ENCODE assay signal across 8 mouse cellular contexts in the genomic region with DNA sequence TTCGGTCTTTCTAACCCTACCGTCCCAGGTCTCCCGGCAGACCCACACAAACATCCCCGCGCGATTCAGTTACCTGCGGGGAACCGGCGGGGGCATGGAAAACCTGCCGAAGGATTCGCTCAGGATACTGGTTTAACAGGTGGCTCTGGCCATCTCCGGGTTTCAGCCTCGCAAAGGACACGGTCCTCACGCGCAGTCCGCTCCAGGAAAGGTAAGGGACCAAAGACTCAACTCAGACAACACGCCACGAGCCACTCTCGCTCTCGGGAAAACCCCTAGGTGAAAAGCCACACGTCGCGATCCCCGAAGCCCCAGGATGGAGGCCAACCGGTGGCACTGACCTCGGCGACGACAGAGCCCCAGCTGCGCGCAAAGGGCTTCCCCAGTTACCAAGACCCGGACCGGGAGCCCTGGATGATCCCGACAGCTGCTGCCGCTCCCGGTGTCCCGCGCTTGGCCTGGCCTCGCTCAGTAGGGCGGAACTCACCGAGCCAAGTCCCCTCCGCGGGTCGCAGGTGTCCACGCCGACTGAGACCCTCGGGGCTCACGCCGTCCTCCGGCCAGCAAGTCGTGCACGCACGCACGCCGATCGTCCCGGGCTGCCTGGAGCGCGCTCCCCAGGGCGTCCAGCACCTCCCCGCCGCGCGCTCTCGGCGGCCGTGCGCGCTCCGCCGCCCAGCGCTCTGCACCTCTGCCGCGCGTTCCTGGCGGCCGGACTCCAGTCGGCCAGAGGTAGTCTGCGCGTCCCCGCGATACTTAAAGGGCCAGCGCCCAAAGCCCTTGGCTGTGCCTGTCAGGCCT. TPM values are rescaled to one million over a fixed set of nuclear protein-coding genes. Genes with fewer than 3 reads are reported as not detected.
DNase-seq lines count a peak whose midpoint lies in the region; ATAC-seq lines count a peak whose summit lies in the region.

Gene Proser2, minus strand, starts transcription at position 657 of the 801 bp plus-strand sequence.

- H3K4me2 ChIP-seq in embryonic facial prominence, embryonic 15.5 days (replicated peaks) = peak within 1 kb of the TSS; percentile 88
- peak within 1 kb of the TSS; percentile 92 for H3K4me2 ChIP-seq in heart, embryonic 12.5 days
- peak within 1 kb of the TSS; percentile 88 for H3K4me2 ChIP-seq in kidney, embryonic 14.5 days (replicated peaks; ENCODE audit: low read depth, low read length)
- H3K4me2 ChIP-seq in limb, embryonic 15.5 days = peak within 1 kb of the TSS; percentile 86
- peak within 1 kb of the TSS; percentile 99 for H3K4me2 ChIP-seq in midbrain, embryonic 15.5 days

- DNase-seq in left cerebral cortex, adult 18-20 months (ENCODE audit: low spot score in 2 of 2) = peak; percentile 51 to 64
- no peak for DNase-seq in left cerebral cortex, adult 11 months (ENCODE audit: low spot score)
- DNase-seq in splenic B cell, adult 2 months (ENCODE audit: low read depth, low spot score) = peak; percentile 4

- 0 out of 2 replicates have a peak within 1 kb of the TSS, but pooled peaks have one; percentile 51 for H3K27ac ChIP-seq in embryonic facial prominence, embryonic 15.5 days (replicated peaks)
- 0 out of 2 replicates have a peak within 1 kb of the TSS, but pooled peaks have one; percentile 28 for H3K27ac ChIP-seq in heart, embryonic 12.5 days (ENCODE audit: poor library complexity, severe bottlenecking)
- no peak within 1 kb of the TSS for H3K27ac ChIP-seq in kidney, embryonic 14.5 days (ENCODE audit: low read depth, low read length)
- peak within 1 kb of the TSS; percentile 33 for H3K27ac ChIP-seq in limb, embryonic 15.5 days
- H3K27ac ChIP-seq in midbrain, embryonic 15.5 days = no peak within 1 kb of the TSS

- H3K9ac ChIP-seq in embryonic facial prominence, embryonic 15.5 days = peak within 1 kb of the TSS; percentile 59
- H3K9ac ChIP-seq in heart, embryonic 12.5 days = peak within 1 kb of the TSS; percentile 83
- H3K9ac ChIP-seq in kidney, embryonic 14.5 days (ENCODE audit: low read depth, low read length) = peak within 1 kb of the TSS; percentile 62
- H3K9ac ChIP-seq in limb, embryonic 15.5 days = peak within 1 kb of the TSS; percentile 65
- peak within 1 kb of the TSS; percentile 67 for H3K9ac ChIP-seq in midbrain, embryonic 15.5 days

- peak within 1 kb of the TSS; percentile 71 for H3K4me3 ChIP-seq in embryonic facial prominence, embryonic 15.5 days (replicated peaks)
- H3K4me3 ChIP-seq in heart, embryonic 12.5 days = peak within 1 kb of the TSS; percentile 88
- H3K4me3 ChIP-seq in kidney, embryonic 14.5 days (ENCODE audit: low read length) = peak within 1 kb of the TSS; percentile 74
- peak within 1 kb of the TSS; percentile 75 for H3K4me3 ChIP-seq in limb, embryonic 15.5 days
- H3K4me3 ChIP-seq in midbrain, embryonic 15.5 days = peak within 1 kb of the TSS; percentile 90

- under 1% methylated on average over 83 of the region's 83 CpGs for WGBS in embryonic facial prominence, embryonic 15.5 days
- under 1% methylated on average over 83 of the region's 83 CpGs for WGBS in heart, embryonic 12.5 days
- under 1% methylated on average over 83 of the region's 83 CpGs for WGBS in kidney, embryonic 14.5 days
- under 1% methylated on average over 83 of the region's 83 CpGs for WGBS in limb, embryonic 15.5 days
- WGBS in midbrain, embryonic 15.5 days = under 1% methylated on average over 83 of the region's 83 CpGs

- H3K9me3 ChIP-seq in embryonic facial prominence, embryonic 15.5 days (replicated peaks) = no peaks in the 10 kb centered on the region
- no peaks in the 10 kb centered on the region for H3K9me3 ChIP-seq in heart, embryonic 12.5 days (replicated peaks)
- H3K9me3 ChIP-seq in kidney, embryonic 14.5 days (ENCODE audit: control insufficient read depth, low read length) = no peaks in the 10 kb centered on the region; the same call in 1 of the 2 replicates
- H3K9me3 ChIP-seq in limb, embryonic 15.5 days = no peaks in the 10 kb centered on the region
- no peaks in the 10 kb centered on the region for H3K9me3 ChIP-seq in midbrain, embryonic 15.5 days

- peaks cover 2% of the 10 kb centered on the region; the same call in 1 of the 2 replicates for H3K4me1 ChIP-seq in embryonic facial prominence, embryonic 15.5 days
- H3K4me1 ChIP-seq in heart, embryonic 12.5 days (replicated peaks) = peaks cover 17% of the 10 kb centered on the region
- H3K4me1 ChIP-seq in kidney, embryonic 14.5 days (ENCODE audit: control insufficient read depth, insufficient read depth, low read length) = no peaks in the 10 kb centered on the region; the same call in 1 of the 2 replicates
- H3K4me1 ChIP-seq in limb, embryonic 15.5 days = 0 out of 2 replicates have a peak, but pooled peaks cover 5% of the 10 kb centered on the region
- H3K4me1 ChIP-seq in midbrain, embryonic 15.5 days = peaks cover 8% of the 10 kb centered on the region; the same call in 1 of the 2 replicates

- H3K27me3 ChIP-seq in embryonic facial prominence, embryonic 15.5 days = peaks cover 8% of the 10 kb centered on the region; the same call in 1 of the 2 replicates
- H3K27me3 ChIP-seq in heart, embryonic 12.5 days (replicated peaks) = no peaks in the 10 kb centered on the region
- H3K27me3 ChIP-seq in kidney, embryonic 14.5 days (ENCODE audit: control insufficient read depth, insufficient read depth, low read length) = peaks cover 16% of the 10 kb centered on the region
- peaks cover 13% of the 10 kb centered on the region for H3K27me3 ChIP-seq in limb, embryonic 15.5 days
- H3K27me3 ChIP-seq in midbrain, embryonic 15.5 days (replicated peaks) = peaks cover 16% of the 10 kb centered on the region
- no peaks in the 10 kb centered on the region for H3K27me3 ChIP-seq in splenic B cell, adult 2 months (ENCODE audit: control insufficient read depth, insufficient read depth, low read length, poor library complexity, severe bottlenecking)

- ATAC-seq in embryonic facial prominence, embryonic 15.5 days (ENCODE audit: insufficient number of reproducible peaks, low FRiP score, low TSS enrichment, low read depth) = peak; percentile 91
- peak; percentile 93 for ATAC-seq in heart, embryonic 12.5 days (ENCODE audit: insufficient number of reproducible peaks, low FRiP score)
- peak; percentile 94 for ATAC-seq in kidney, embryonic 14.5 days (ENCODE audit: low FRiP score, low TSS enrichment)
- ATAC-seq in limb, embryonic 15.5 days (ENCODE audit: insufficient number of reproducible peaks, low FRiP score, low TSS enrichment, low read depth) = peak; percentile 81; the same call in 1 of the 2 replicates
- ATAC-seq in midbrain, embryonic 15.5 days (replicated peaks) = peak; percentile 96

- H3K36me3 ChIP-seq in embryonic facial prominence, embryonic 15.5 days = no peaks in the 10 kb centered on the region
- H3K36me3 ChIP-seq in heart, embryonic 12.5 days = no peaks in the 10 kb centered on the region
- no peaks in the 10 kb centered on the region for H3K36me3 ChIP-seq in kidney, embryonic 14.5 days (ENCODE audit: control insufficient read depth, insufficient read depth, low read length)
- H3K36me3 ChIP-seq in limb, embryonic 15.5 days = no peaks in the 10 kb centered on the region
- H3K36me3 ChIP-seq in midbrain, embryonic 15.5 days (replicated peaks) = no peaks in the 10 kb centered on the region
- H3K36me3 ChIP-seq in splenic B cell, adult 2 months (ENCODE audit: control insufficient read depth, insufficient read depth, low read length, poor library complexity, severe bottlenecking) = no peaks in the 10 kb centered on the region

RNA-seq across cellular contexts. Expression of gene Proser2, which starts in this region (rescaled TPM):
- total RNA-seq in left cerebral cortex, adult 18-20 months (2021) = 1 to 10 TPM; 2.4 to 3.3 TPM
- 19.6 and 23.1 TPM in 2 replicates for polyA plus RNA-seq in embryonic facial prominence, embryonic 15.5 days (2015; fragmentation: Nextera tagmentation; extraction: Ambion mirVana)
- polyA plus RNA-seq in heart, embryonic 12.5 days (2016; fragmentation: Nextera tagmentation; extraction: Ambion mirVana) = 13.4 and 13.6 TPM in 2 replicates
- polyA plus RNA-seq in kidney, embryonic 14.5 days (2014; fragmentation: Nextera tagmentation; extraction: Ambion mirVana) = 10.5 and 11.3 TPM in 2 replicates
- 17.5 and 18.5 TPM in 2 replicates for polyA plus RNA-seq in limb, embryonic 15.5 days (2015; fragmentation: Nextera tagmentation; extraction: Ambion mirVana)
- polyA plus RNA-seq in midbrain, embryonic 15.5 days (2015; fragmentation: Nextera tagmentation; extraction: Ambion mirVana) = 6.3 and 6.8 TPM in 2 replicates

Comparison
In these comparisons a context has a peak if more than half of its experiments do, and no peak if none do; other contexts are left out.
1. H3K27ac ChIP-seq: peak in embryonic facial prominence, embryonic 15.5 days (single experiment), heart, embryonic 12.5 days (single experiment) and limb, embryonic 15.5 days (single experiment); none in kidney, embryonic 14.5 days (single experiment) and midbrain, embryonic 15.5 days (single experiment).
2. Peak in every context shown above with its lines, with median percentiles within 50 percentile points of each other: ATAC-seq, H3K4me2 ChIP-seq, H3K4me3 ChIP-seq and H3K9ac ChIP-seq.